Mouse (Mus musculus): ENCODE results near the gene Pbx2. TPM values are rescaled to one million over a fixed set of nuclear protein-coding genes. Genes with fewer than 3 reads are reported as not detected.

Gene Pbx2
- polyA plus RNA-seq, 1 experiment, result 21.6 TPM

DNA sequence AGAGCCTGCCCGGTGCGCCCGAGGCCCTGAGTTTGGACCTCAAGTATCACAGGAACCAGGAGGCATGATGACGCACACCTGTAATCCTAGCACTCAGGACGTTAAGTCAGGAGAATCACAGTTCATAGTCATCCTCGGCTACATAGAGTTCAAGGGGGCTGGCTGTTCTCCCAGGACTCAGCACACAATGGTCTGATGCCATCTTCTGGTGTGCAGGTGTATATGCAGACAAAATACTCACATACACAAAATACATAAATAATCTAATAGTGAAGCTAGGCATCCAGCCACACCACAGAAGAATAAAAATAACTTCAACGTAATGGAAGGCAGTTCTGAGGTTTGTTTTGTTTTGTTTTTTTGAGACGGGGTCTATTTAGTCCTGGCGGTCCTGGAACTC, 32.1 kb downstream of the Pbx2 start:
- H3K27me3 ChIP-seq (ENCODE audit: control insufficient read depth, insufficient read depth, insufficient read length), result no peaks in the 10 kb centered on the region
- H3K4me2 ChIP-seq (ENCODE audit: low read depth), result no peak overlapping the region
- TF ChIP-seq POLR2AphosphoS2 (IDR thresholded peaks at IDR 0.05; ENCODE audit: insufficient read length, low read depth), result no peak
- H3ac ChIP-seq (ENCODE audit: control insufficient read depth, insufficient read length), result no peak overlapping the region
- H3K36me3 ChIP-seq (ENCODE audit: control insufficient read depth, insufficient read depth), result no peaks in the 10 kb centered on the region
- no peak overlapping the region for H3K4me3 ChIP-seq
- H3K79me2 ChIP-seq (ENCODE audit: control insufficient read depth, insufficient read depth), result no peaks in the 10 kb centered on the region

DNA sequence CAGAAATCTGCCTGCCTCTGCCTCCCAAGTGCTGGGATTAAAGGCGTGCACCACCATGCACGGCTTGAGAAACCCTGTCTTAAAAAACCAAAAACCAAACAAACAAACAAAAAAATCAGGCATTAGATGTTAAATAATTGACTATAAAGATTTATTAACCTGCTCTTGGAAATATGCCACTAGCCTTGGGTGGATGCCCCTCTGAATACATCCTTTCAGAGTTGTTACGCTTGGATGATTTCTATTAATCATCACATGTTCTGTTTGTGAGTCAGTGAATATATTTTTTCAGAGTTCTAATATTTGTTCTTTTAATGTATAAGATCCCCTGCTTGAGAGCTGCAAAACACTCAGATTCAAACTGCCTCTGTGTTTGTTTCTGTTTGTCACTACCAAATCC, 33.9 kb downstream of the Pbx2 start:
- TF ChIP-seq POLR2A (IDR thresholded peaks at IDR 0.05; ENCODE audit: insufficient read length, low read depth) (no peak), MYOD1 (IDR thresholded peaks at IDR 0.05; ENCODE audit: control insufficient read depth in 1 of 3, insufficient read length in 2 of 3, low read depth in 2 of 3) (no peak), POLR2AphosphoS2 (IDR thresholded peaks at IDR 0.05; ENCODE audit: insufficient read length, low read depth) (no peak), TCF12 (IDR thresholded peaks at IDR 0.05; ENCODE audit: insufficient read depth, poor library complexity, severe bottlenecking) (no peak), SRF (IDR thresholded peaks at IDR 0.05; ENCODE audit: control insufficient read depth, insufficient read length, low read depth) (no peak), MAX (IDR thresholded peaks at IDR 0.05; ENCODE audit: low read depth) (no peak), E2F4 (IDR thresholded peaks at IDR 0.05; ENCODE audit: insufficient read depth) (no peak), REST (IDR thresholded peaks at IDR 0.05; ENCODE audit: insufficient read depth, insufficient read length) (no peak), USF1 (IDR thresholded peaks at IDR 0.05; ENCODE audit: low read depth) (no peak), CEBPB (IDR thresholded peaks at IDR 0.05; ENCODE audit: insufficient read depth, poor library complexity, severe bottlenecking) (no peak), TCF3 (IDR thresholded peaks at IDR 0.05; ENCODE audit: insufficient read length, low read depth) (no peak), MYOG (IDR thresholded peaks at IDR 0.05; ENCODE audit: control insufficient read depth in 1 of 3, insufficient read depth in 1 of 3, insufficient read length in 2 of 3, low read depth in 2 of 3) (no peak)
- Histone ChIP-seq H3K4me2 (ENCODE audit: low read depth) (no peak overlapping the region), H3K79me2 (ENCODE audit: control insufficient read depth, insufficient read depth) (no peaks in the 10 kb centered on the region), H3K27me3 (ENCODE audit: control insufficient read depth, insufficient read depth, insufficient read length) (peaks cover 2% of the 10 kb centered on the region), H3K4me3 (no peak overlapping the region), H3ac (ENCODE audit: control insufficient read depth, insufficient read length) (no peak overlapping the region), H3K36me3 (ENCODE audit: control insufficient read depth, insufficient read depth) (no peaks in the 10 kb centered on the region)

DNA sequence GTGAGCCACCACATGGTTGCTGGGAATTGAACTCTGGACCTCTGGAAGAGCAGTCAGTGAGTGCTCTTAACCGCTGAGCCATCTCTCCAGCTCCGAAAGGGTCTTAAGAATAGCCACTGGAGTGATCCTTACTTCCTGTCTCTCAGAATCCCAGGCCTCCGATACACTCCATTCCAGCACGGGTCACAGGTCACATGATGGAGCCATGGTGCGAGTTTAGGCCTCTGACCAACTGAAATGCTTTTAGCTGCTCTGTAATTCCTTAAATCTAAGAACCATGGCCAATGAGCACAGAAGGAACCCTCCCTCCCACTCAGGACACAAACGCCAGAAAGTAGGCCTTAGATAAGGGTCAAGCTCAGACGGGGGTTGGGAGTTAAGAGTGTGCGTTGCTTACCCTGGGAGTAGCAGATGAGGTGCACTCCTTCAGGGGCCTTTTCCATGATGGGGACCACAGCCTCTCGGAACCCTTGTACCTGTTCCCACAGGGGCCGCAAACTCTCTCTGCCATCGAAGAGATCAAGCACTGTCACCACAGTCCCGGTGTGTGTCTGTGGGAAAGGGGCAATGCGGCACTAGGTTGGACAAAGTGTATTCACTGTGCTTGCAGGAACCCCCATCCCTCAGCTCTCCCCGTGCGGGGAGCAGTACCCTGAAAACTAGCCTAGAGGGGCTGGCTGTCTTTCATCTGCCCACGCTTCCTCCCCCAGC, 35.2 kb downstream of the Pbx2 start:
- H3K79me2 ChIP-seq (ENCODE audit: control insufficient read depth, insufficient read depth), result no peaks in the 10 kb centered on the region
- H3K36me3 ChIP-seq (ENCODE audit: control insufficient read depth, insufficient read depth), result no peaks in the 10 kb centered on the region
- no peak for TF ChIP-seq TCF12 (IDR thresholded peaks at IDR 0.05; ENCODE audit: insufficient read depth, poor library complexity, severe bottlenecking)
- TF ChIP-seq POLR2AphosphoS2 (IDR thresholded peaks at IDR 0.05; ENCODE audit: insufficient read length, low read depth), result no peak
- no peak for TF ChIP-seq SRF (IDR thresholded peaks at IDR 0.05; ENCODE audit: control insufficient read depth, insufficient read length, low read depth)
- TF ChIP-seq CEBPB (IDR thresholded peaks at IDR 0.05; ENCODE audit: insufficient read depth, poor library complexity, severe bottlenecking), result no peak
- TF ChIP-seq E2F4 (IDR thresholded peaks at IDR 0.05; ENCODE audit: insufficient read depth), result no peak
- TF ChIP-seq POLR2A (IDR thresholded peaks at IDR 0.05; ENCODE audit: insufficient read length, low read depth), result no peak
- TF ChIP-seq REST (IDR thresholded peaks at IDR 0.05; ENCODE audit: insufficient read depth, insufficient read length), result no peak
- TF ChIP-seq USF1 (IDR thresholded peaks at IDR 0.05; ENCODE audit: low read depth), result no peak
- no peak for TF ChIP-seq MYOD1 (IDR thresholded peaks at IDR 0.05; ENCODE audit: control insufficient read depth in 1 of 3, insufficient read length in 2 of 3, low read depth in 2 of 3)
- TF ChIP-seq TCF3 (IDR thresholded peaks at IDR 0.05; ENCODE audit: insufficient read length, low read depth), result no peak
- no peak overlapping the region for H3ac ChIP-seq (ENCODE audit: control insufficient read depth, insufficient read length)
- H3K4me3 ChIP-seq, result peak overlapping the region; percentile 42
- peaks cover 14% of the 10 kb centered on the region for H3K27me3 ChIP-seq (ENCODE audit: control insufficient read depth, insufficient read depth, insufficient read length)
- peak overlapping the region; percentile 73 for H3K4me2 ChIP-seq (ENCODE audit: low read depth)

DNA sequence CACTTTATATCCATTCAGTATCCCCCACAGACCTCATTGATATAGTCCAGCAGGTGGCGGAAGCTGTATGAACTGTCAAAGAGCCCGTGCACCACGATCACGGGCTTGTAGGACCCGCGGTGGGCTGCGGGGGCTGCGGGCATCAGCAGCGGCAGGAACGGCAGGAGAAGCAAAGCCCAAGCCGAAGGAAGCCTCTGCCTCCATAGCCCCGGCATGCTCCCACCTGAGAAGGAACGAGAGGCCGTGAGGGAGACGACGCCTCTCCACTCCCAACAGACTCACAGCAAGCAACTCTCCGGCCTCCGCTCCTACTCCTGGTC, 35.7 kb downstream of the Pbx2 start:
- H3K27me3 ChIP-seq (ENCODE audit: control insufficient read depth, insufficient read depth, insufficient read length), result peaks cover 19% of the 10 kb centered on the region
- TF ChIP-seq POLR2A (IDR thresholded peaks at IDR 0.05; ENCODE audit: insufficient read length, low read depth) (no peak), MYOG (IDR thresholded peaks at IDR 0.05; ENCODE audit: control insufficient read depth in 1 of 3, insufficient read depth in 1 of 3, insufficient read length in 2 of 3, low read depth in 2 of 3) (no peak), E2F4 (IDR thresholded peaks at IDR 0.05; ENCODE audit: insufficient read depth) (no peak), SRF (IDR thresholded peaks at IDR 0.05; ENCODE audit: control insufficient read depth, insufficient read length, low read depth) (no peak), USF1 (IDR thresholded peaks at IDR 0.05; ENCODE audit: low read depth) (no peak), TCF3 (IDR thresholded peaks at IDR 0.05; ENCODE audit: insufficient read length, low read depth) (no peak), TCF12 (IDR thresholded peaks at IDR 0.05; ENCODE audit: insufficient read depth, poor library complexity, severe bottlenecking) (no peak), REST (IDR thresholded peaks at IDR 0.05; ENCODE audit: insufficient read depth, insufficient read length) (no peak), MAX (IDR thresholded peaks at IDR 0.05; ENCODE audit: low read depth) (no peak), POLR2AphosphoS2 (IDR thresholded peaks at IDR 0.05; ENCODE audit: insufficient read length, low read depth) (no peak), MYOD1 (IDR thresholded peaks at IDR 0.05; ENCODE audit: control insufficient read depth in 1 of 3, insufficient read length in 2 of 3, low read depth in 2 of 3) (no peak)
- H3K36me3 ChIP-seq (ENCODE audit: control insufficient read depth, insufficient read depth), result no peaks in the 10 kb centered on the region
- peak overlapping the region; percentile 73 for H3K4me2 ChIP-seq (ENCODE audit: low read depth)
- peak overlapping the region; percentile 42 for H3K4me3 ChIP-seq
- H3K79me2 ChIP-seq (ENCODE audit: control insufficient read depth, insufficient read depth), result no peaks in the 10 kb centered on the region
- peak overlapping the region; percentile 8 for H3ac ChIP-seq (ENCODE audit: control insufficient read depth, insufficient read length)

All from myocyte (in vitro differentiated cells).